Mouse (Mus musculus) forebrain, embryonic 14.5 days (tissue): ENCODE data around the gene Scin. TPM values are rescaled to one million over a fixed set of nuclear protein-coding genes. Genes with fewer than 3 reads are reported as not detected.
"Not testable (repeated sequence)": the region's sequence is repeated elsewhere in the genome, so short reads cannot be mapped to it uniquely, and the experiment has no call there.

Source experiments
- ATAC-seq: fragments of 200-750 bp; cut with Nextera tagmentation; 2 replicates; pipeline ENCODE4 v1.8.0; 2017; ENCODE audit warnings: mild to moderate bottlenecking, moderate library complexity
- DNase-seq: peaks from one replicate; pipeline ENCODE4 v3.0.0-alpha.2; 2015; ENCODE audit warnings: low spot score
- H3K27ac ChIP-seq: fragments of 300-500 bp; sonication (generic); 2 replicates; pipeline ENCODE4 v1.5.1; 2014; ENCODE audit warnings: low read depth, mild to moderate bottlenecking, control low read depth, low read length, moderate library complexity
- H3K27me3 ChIP-seq: fragments of 300-500 bp; sonication (generic); replicated peaks from 2 replicates; pipeline ENCODE4 v1.6.1; 2014; ENCODE audit warnings: low read length, control low read depth, mixed read lengths; ENCODE audit not compliant: control insufficient read depth, insufficient read depth
- H3K36me3 ChIP-seq: fragments of 300-500 bp; sonication (generic); 2 replicates; pipeline ENCODE4 v1.6.1; 2014; ENCODE audit warnings: low read length, control low read depth; ENCODE audit not compliant: control insufficient read depth, insufficient read depth
- H3K4me1 ChIP-seq: fragments of 300-500 bp; sonication (generic); 2 replicates; pipeline ENCODE4 v1.6.1; 2014; ENCODE audit warnings: antibody characterized with exemption, low read length, control low read depth; ENCODE audit not compliant: control insufficient read depth, insufficient read depth
- H3K4me2 ChIP-seq: fragments of 300-500 bp; sonication (generic); 2 replicates; pipeline ENCODE4 v1.6.1; 2014; ENCODE audit warnings: mild to moderate bottlenecking, control low read depth, low read length
- H3K4me3 ChIP-seq: fragments of 300-500 bp; sonication (generic); 2 replicates; pipeline ENCODE4 v1.5.1; 2014; ENCODE audit warnings: low read depth, low read length, control low read depth
- H3K9ac ChIP-seq: fragments of 300-500 bp; sonication (generic); 2 replicates; pipeline ENCODE4 v1.6.1; 2014; ENCODE audit warnings: mild to moderate bottlenecking, low read length, control low read depth, moderate library complexity
- H3K9me3 ChIP-seq: fragments of 300-500 bp; sonication (generic); replicated peaks from 2 replicates; pipeline ENCODE4 v1.6.1; 2016; ENCODE audit warnings: low read length, control low read depth, mixed read lengths; ENCODE audit not compliant: control insufficient read depth
- WGBS: fragments of 180-500 bp; shearing (Covaris S2); extraction: QIAGEN DNeasy Blood & Tissue Kit; methylation state at CpG from one replicate; pipeline ENCODE4 v1.1.7; 2014; 5-methylcytosine and 5-hydroxymethylcytosine counted together
- polyA plus RNA-seq: library from polyadenylated mRNA; unstranded; fragments of >200 nt; fragmentation: Nextera tagmentation; extraction: Ambion mirVana; gene quantifications from 2 replicates; pipeline ENCODE4 v1.2.1, GENCODE M21; 2014

The Scin gene
- polyA plus RNA-seq: not detected in 2 replicates

- Histone ChIP-seq H3K9ac (peak within 1 kb of the TSS; percentile 52), H3K27ac (no peak within 1 kb of the TSS), H3K4me1 (peaks cover 10% of the 10 kb centered on the region), H3K4me2 (peak within 1 kb of the TSS; percentile 80), H3K9me3 (no peaks in the 10 kb centered on the region), H3K27me3 (peaks cover 16% of the 10 kb centered on the region), H3K4me3 (peak within 1 kb of the TSS; percentile 39), H3K36me3 (no peaks in the 10 kb centered on the region)
- ATAC-seq (peak; percentile 68), DNase-seq (peak; percentile 10)
- 2% methylated on average over 39 of the region's 39 CpGs for WGBS
These were observed at the start of gene Scin for GRCm38 (mm10) chr12:40133573-40134271. Gene Scin (minus strand): TSS chr12:40134228.

GRCm38 (mm10) chr12:40177089-40177488 is 43.1 kb upstream of the Scin start:
- no peak overlapping the region for H3K9ac ChIP-seq
- ATAC-seq (no peak), DNase-seq (peak; percentile 11)
- H3K4me3 ChIP-seq: no peak overlapping the region
- no peak overlapping the region for H3K4me2 ChIP-seq
- no peaks in the 10 kb centered on the region for H3K27me3 ChIP-seq
- no peaks in the 10 kb centered on the region for H3K9me3 ChIP-seq
- H3K27ac ChIP-seq: no peak overlapping the region
- H3K36me3 ChIP-seq: no peaks in the 10 kb centered on the region
- H3K4me1 ChIP-seq: no peaks in the 10 kb centered on the region
- 70% methylated on average over 6 of the region's 6 CpGs for WGBS

GRCm38 (mm10) chr12:40176158-40176557 is 42.1 kb upstream of the Scin start:
- H3K9me3 ChIP-seq: no peaks in the 10 kb centered on the region
- H3K4me1 ChIP-seq: no peaks in the 10 kb centered on the region
- no peak overlapping the region for H3K4me3 ChIP-seq
- no peak for DNase-seq
- H3K27ac ChIP-seq: no peak overlapping the region
- no peak overlapping the region for H3K9ac ChIP-seq
- WGBS: 73% methylated on average over 2 of the region's 2 CpGs
- no peak for ATAC-seq
- no peak overlapping the region for H3K4me2 ChIP-seq
- H3K36me3 ChIP-seq: no peaks in the 10 kb centered on the region
- H3K27me3 ChIP-seq: no peaks in the 10 kb centered on the region

GRCm38 (mm10) chr12:40175171-40175570 is 41.1 kb upstream of the Scin start:
- 21% methylated on average over 1 of the region's 1 CpGs for WGBS
- H3K27ac ChIP-seq, H3K9me3 ChIP-seq, H3K36me3 ChIP-seq, H3K4me3 ChIP-seq, H3K4me2 ChIP-seq, H3K27me3 ChIP-seq, H3K9ac ChIP-seq, H3K4me1 ChIP-seq, ATAC-seq: not testable (repeated sequence)
- peak; percentile 23 for DNase-seq

- H3K4me2 ChIP-seq: no peak overlapping the region
- no peaks in the 10 kb centered on the region for H3K36me3 ChIP-seq
- H3K9me3 ChIP-seq: no peaks in the 10 kb centered on the region
- no peak overlapping the region for H3K4me3 ChIP-seq
- WGBS: 89% methylated on average over 2 of the region's 2 CpGs
- DNase-seq (no peak), ATAC-seq (no peak)
- H3K27ac ChIP-seq: no peak overlapping the region
- no peaks in the 10 kb centered on the region for H3K27me3 ChIP-seq
- no peak overlapping the region for H3K9ac ChIP-seq
- H3K4me1 ChIP-seq: no peaks in the 10 kb centered on the region
These were observed 37.6 kb upstream of the Scin start for GRCm38 (mm10) chr12:40171637-40172036.

- Histone ChIP-seq H3K27me3 (no peaks in the 10 kb centered on the region), H3K4me2 (no peak overlapping the region), H3K4me1 (no peaks in the 10 kb centered on the region), H3K4me3 (no peak overlapping the region), H3K36me3 (no peaks in the 10 kb centered on the region), H3K9ac (no peak overlapping the region), H3K27ac (no peak overlapping the region), H3K9me3 (no peaks in the 10 kb centered on the region)
- DNase-seq (no peak), ATAC-seq (no peak)
- WGBS: 95% methylated on average over 1 of the region's 1 CpGs
These were observed 35.6 kb upstream of the Scin start for GRCm38 (mm10) chr12:40169675-40170074.

- Histone ChIP-seq H3K36me3 (no peaks in the 10 kb centered on the region), H3K9me3 (no peaks in the 10 kb centered on the region), H3K27me3 (no peaks in the 10 kb centered on the region), H3K9ac (no peak overlapping the region), H3K4me2 (no peak overlapping the region), H3K4me3 (no peak overlapping the region), H3K4me1 (no peaks in the 10 kb centered on the region), H3K27ac (no peak overlapping the region)
- WGBS: 11% methylated on average over 2 of the region's 2 CpGs
- ATAC-seq (peak; percentile 67; the same call in 1 of the 2 replicates), DNase-seq (peak; percentile 83)
These were observed 30.6 kb upstream of the Scin start for GRCm38 (mm10) chr12:40164621-40165020.

- H3K9me3 ChIP-seq: no peaks in the 10 kb centered on the region
- no peak overlapping the region for H3K4me2 ChIP-seq
- no peak overlapping the region for H3K4me3 ChIP-seq
- no peak overlapping the region for H3K27ac ChIP-seq
- ATAC-seq (no peak), DNase-seq (no peak)
- H3K4me1 ChIP-seq: no peaks in the 10 kb centered on the region
- no peaks in the 10 kb centered on the region for H3K27me3 ChIP-seq
- no peak overlapping the region for H3K9ac ChIP-seq
- H3K36me3 ChIP-seq: no peaks in the 10 kb centered on the region
- WGBS: 74% methylated on average over 2 of the region's 2 CpGs
These were observed 26.7 kb upstream of the Scin start for GRCm38 (mm10) chr12:40160777-40161176.

- no peak for ATAC-seq
- no peak overlapping the region for H3K4me2 ChIP-seq
- no peak overlapping the region for H3K9ac ChIP-seq
- no peak overlapping the region for H3K4me3 ChIP-seq
- H3K27ac ChIP-seq: no peak overlapping the region
- H3K4me1 ChIP-seq: no peaks in the 10 kb centered on the region
- WGBS: 92% methylated on average over 6 of the region's 6 CpGs
- H3K9me3 ChIP-seq: no peaks in the 10 kb centered on the region
- H3K27me3 ChIP-seq: no peaks in the 10 kb centered on the region
- H3K36me3 ChIP-seq: no peaks in the 10 kb centered on the region
- DNase-seq: no peak
These were observed 20.2 kb upstream of the Scin start for GRCm38 (mm10) chr12:40154188-40154587.
